Mouse (Mus musculus) G1E-ER4 (cell line): ENCODE measurements at regions not wholly inside any gene's neighbourhood (a gene's known extent, or its start where the extent isn't known, plus 50 kb on each side); places are given as distances from the start of the nearest gene placed in this dataset.

Experiments used
- GATA1 ChIP-seq: IDR thresholded peaks from one replicate; pipeline ENCODE4 v1.8.0; 2012; ENCODE audit warnings: low read length, inconsistent platforms

DNA sequence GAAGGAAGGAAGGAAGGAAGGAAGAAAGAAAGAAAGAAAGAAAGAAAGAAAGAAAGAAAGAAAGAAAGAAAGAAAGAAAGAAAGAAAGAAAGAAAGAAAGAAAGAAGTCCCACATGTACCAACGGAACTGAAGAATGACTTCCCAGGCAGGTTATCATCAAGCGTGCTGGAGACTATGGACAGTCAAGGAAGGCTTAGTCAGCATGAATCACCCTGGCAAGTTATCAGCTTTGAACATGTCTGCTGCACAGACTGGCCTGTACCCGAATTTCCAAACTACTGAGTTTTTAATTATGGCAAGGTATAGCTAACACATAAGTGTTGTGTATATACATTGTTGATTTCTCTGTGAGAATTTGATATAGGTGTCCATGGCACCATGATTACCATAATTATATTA is 104.3 kb upstream of the Asb5 start:
- TF ChIP-seq GATA1, result no peak

DNA sequence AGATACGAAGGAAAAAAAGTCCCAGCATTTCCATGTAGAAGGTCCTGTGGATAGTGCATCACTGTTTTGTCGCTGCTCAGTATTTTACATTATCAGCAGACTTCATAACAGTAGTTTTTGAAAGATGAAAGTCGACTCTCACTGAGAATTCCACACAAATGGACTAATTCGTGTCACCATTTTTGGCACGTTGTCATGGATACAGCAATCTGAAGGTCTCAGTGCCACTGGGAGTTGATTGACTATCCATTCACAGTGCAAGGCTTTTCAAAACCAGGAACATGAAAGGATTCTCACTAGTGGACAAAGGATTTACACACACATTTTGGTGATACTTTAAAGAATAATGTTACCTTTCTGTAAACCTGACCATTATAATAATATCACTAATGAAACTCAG is 93.7 kb upstream of the Asb5 start:
- TF ChIP-seq GATA1, result no peak

DNA sequence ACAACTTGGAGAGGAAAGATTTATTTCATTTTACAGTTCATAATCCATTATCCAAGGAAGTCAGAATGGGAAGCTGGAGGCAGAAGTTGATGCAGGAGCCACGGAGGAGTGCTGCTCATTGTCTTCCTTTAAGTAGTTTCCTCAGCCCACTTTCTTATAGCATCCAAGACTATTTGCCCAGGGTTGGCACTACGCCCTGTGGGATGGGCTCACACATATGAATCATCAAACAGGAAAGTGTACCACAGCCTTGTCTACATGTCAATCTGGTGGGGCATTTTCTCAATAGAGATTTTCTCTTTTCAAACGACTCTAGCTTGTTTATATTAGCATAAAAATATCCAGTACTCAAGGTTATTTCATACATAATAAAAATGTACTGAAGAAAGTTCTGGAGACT is 88.2 kb upstream of the Asb5 start:
- TF ChIP-seq GATA1, result no peak

DNA sequence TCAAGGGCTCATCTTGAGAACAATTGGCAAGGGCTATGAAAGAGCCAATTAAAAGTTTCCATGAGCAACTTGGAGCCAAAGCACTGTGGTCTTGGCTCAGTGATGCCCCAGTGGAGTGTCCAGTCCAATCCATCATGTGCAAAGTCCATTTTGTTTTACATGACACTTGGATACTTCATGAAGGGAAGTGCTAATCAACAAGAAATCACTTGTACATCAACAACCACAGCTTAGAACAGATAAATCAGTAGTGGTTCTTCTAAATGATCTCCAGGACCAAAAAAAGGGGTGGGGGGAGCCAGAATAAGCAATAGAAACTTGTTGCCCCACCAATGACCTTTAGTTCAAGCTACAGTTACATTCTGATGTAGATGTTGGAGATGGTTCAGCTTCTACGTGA is 87.0 kb upstream of the Asb5 start:
- TF ChIP-seq GATA1, result no peak

DNA sequence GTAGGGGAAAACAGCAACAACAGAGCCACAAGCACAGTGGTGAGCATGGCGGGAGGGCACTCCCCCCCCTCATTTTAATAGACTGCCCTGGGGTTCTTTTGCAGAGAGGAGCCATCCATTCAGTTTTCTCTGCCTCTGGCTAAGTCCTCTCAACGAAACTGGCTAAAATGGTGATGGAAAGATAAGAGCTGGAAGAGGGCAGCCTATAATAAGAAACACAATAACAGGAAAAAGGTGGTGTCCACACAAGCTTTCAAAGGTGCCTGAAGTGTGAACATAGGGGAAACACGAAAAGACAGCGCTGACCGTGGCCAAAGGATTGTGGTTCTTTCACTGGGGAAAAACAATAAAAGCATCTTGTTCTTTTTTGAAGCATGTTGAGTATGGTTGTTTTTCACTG is 83.0 kb upstream of the Asb5 start:
- TF ChIP-seq GATA1, result no peak

DNA sequence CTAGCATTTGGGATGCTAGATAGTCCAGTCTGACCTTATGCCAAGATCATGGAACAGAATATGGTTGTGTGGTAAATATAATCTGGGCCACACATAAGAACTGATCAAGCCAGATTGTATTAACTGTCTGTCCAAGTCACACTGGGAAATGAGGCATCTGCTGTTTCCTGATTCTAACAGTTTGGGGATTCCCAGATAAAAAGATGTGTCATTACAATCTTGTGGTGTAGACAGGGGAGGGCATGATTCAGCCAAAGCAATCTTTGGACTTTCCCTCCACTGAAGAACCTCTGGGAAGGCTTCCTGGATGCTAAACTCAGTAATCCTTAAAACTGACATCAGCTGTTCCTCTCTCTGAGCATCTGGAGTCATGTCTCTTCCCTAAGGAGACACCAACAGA is 79.6 kb upstream of the Asb5 start:
- no peak for TF ChIP-seq GATA1

DNA sequence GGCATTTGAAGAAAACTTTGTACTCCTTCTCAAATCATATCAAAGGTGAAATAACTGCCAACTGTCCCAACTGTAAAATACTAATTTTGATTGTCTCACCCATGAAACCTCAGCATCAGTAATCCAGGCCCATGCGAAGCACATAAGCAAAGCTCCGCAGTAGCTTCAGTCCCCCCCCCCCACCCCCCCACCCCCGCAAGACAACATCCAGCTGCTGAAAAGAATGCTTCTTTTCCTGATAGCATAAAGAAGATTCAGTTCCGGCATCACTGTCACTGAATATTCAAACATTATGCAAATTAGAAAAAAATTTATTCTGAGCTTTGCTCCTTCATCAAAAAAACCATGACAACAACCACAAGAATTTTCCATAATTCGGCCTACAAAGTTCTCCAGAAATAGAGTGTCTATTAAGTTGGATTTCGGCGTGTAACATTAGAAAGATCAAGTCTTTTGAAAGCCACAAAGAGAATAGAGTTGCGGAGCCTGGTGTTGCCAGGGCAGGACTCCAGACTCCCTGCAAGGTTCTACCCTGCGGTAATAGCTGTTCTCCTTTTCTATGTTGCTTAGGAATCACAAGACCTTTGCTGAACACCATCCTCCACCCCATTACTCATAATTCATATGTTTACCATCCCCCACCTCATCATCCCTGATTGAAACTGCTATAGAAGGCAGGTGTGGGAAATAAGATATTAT is 77.9 kb upstream of the Asb5 start:
- no peak for TF ChIP-seq GATA1

DNA sequence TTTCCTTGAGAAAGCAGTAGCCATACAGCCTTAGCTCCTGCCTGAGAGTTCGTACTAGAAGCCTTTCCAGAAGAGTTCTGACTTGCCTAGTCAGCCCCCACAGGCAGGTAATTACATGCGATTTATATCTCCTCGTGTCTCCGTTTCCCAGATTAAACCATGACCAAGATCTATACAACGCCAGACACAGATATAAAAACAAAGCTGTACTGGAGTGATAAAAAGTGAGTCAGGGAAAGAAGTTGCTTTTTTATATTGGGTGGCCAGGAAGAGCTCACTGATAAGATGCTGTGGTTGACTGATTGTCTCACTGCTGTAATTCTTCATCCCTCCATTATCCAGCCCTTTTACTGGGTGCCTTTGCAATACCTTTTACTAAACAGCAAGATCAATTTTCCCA is 64.4 kb upstream of the Asb5 start:
- TF ChIP-seq GATA1, result peak; percentile 81

DNA sequence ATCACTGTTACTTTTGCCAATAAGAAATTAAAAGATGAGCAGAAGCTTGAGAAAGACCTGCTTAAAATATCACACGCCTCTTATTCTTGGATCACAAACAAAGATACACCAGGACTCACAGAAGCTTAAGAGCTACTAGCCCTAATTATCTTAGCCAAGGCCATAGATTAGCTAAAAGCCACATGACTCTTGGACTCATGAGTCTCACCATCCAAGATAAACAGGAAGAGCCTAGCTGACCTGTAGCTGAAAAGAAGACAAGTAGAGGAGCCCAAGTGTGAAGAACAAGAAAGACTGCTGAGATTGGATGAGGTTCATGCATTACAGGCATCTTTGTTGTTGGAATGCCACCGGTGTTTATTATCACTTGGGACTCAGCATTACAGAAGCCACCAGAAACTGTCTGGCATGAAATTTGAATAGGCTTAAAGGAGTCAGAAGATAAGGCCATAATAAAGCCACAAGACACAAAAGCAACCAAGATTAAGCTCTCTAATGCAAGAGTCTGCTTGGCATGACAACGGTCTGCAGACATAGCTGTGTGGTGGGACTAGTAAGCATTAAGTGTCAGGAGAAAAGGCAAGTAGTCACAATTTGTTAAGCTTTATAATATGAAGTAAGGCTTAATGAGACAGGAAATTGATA is 63.8 kb upstream of the Asb5 start:
- no peak for TF ChIP-seq GATA1
